Mouse (Mus musculus) embryonic fibroblast, embryonic 13.5 days (primary cell): ENCODE data around the gene Usp16.

Experiments used
- CTCF ChIP-seq: IDR thresholded peaks from 2 replicates; pipeline ENCODE4 v1.5.1; 2011; ENCODE audit warnings: mild to moderate bottlenecking, control low read depth, low read length, moderate library complexity, borderline replicate concordance; ENCODE audit not compliant: insufficient read depth
- POLR2A ChIP-seq: IDR thresholded peaks from 2 replicates; pipeline ENCODE4 v1.6.1; 2011; ENCODE audit warnings: low read depth, mild to moderate bottlenecking, control low read depth, low read length, moderate library complexity

DNA sequence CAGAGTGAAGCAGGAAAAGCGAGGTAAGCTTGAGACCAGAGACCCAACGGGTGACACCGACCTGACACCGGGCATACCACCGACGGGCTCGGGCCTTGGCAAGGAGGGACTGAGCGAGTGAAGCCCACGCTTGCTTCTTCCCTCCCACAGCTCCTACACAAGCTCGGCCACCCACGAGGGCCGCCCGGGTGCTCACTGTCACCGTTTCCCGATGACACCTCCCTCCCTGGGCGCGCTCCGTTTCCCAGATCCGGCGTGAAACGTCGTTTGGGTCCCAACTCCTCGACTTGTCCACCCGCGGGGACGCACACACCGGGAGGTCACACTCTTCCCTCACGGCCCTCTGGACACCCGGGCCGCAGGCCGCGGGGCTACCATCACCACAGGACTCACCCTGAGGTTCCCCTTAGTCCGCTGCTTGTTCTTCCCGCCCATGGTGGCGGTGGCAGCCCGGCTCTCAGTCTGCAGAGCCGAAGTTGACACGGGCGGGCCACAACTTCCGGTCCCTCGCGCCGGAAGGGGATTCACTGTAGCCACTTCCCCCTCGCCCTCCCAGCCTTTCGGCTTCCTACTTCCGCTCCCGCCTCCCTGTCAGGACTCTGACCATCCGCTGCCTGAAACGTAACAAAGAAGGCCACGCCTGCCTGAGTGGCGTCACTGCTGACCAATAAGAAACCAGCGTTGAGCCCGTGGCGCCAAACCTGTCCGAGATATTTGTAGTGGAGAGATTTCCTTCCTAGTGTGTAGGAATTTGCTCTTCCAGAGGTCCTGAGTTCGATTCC lies 22.3 kb upstream of the Usp16 start, which contains the start of gene Ltn1:
- TF ChIP-seq POLR2A, result peak; percentile 74
- TF ChIP-seq CTCF, result no peak
